ENCODE assay signal across 18 mouse cellular contexts in genomic region chr2:158674759-158675158, GRCm38 (mm10). TPM values are rescaled to one million over a fixed set of nuclear protein-coding genes. Genes with fewer than 3 reads are reported as not detected.
A peak's percentile ranks its signal among the peaks of the same experiment; 100 is the strongest.
DNase-seq lines count a peak whose midpoint lies in the region; ATAC-seq and TF ChIP-seq lines count a peak whose summit lies in the region.
"Had no signal": no experiment of that assay in that cellular context is flagged by ENCODE, and none has a peak within 500 bp of the region (broad histone marks: within the 10 kb centered on the region; RNA-seq: fewer than 3 reads in every experiment).

No protein-coding gene starts in this region.

- TF ChIP-seq RAD21 in CH12.LX (IDR thresholded peaks at IDR 0.05; ENCODE audit: low read depth, low read length) = no peak

- no peaks in the 10 kb centered on the region for H3K36me3 ChIP-seq in forebrain, embryonic 15.5 days
- H3K36me3 ChIP-seq in forebrain, embryonic 13.5 days (ENCODE audit: poor library complexity, severe bottlenecking) = no peaks in the 10 kb centered on the region
- H3K36me3 ChIP-seq in forebrain, postnatal 0 days (ENCODE audit: insufficient read depth) = no peaks in the 10 kb centered on the region
- H3K36me3 ChIP-seq in forebrain, embryonic 11.5 days (ENCODE audit: control insufficient read depth, insufficient read depth, low read length) = no peaks in the 10 kb centered on the region
- 0 out of 2 replicates have a peak, but pooled peaks cover 3% of the 10 kb centered on the region for H3K36me3 ChIP-seq in spleen, adult 2 months (ENCODE audit: control insufficient read depth, insufficient read depth, low read length)
- H3K36me3 ChIP-seq in CH12.LX (replicated peaks in 1 of 2; ENCODE audit: control insufficient read depth in 1 of 2, insufficient read depth in 1 of 2, low read length in 1 of 2) = peaks cover 11 to 75% of the 10 kb centered on the region in 2 experiments
- H3K36me3 ChIP-seq: embryonic facial prominence, embryonic 10.5 days; embryonic facial prominence, embryonic 12.5 days; forebrain, embryonic 12.5 days had no signal

- in situ Hi-C loops in CH12.LX (cut with MboI; ENCODE audit: low pct_ligation_motif_present, low pct_unique_long_range_greater_than_20kb, low sequenced_read_pairs) = no loop called here

- H3K27ac ChIP-seq in forebrain, embryonic 15.5 days (replicated peaks) = peak overlapping the region; percentile 64; the same call in 1 of the 2 replicates
- H3K27ac ChIP-seq in forebrain, embryonic 13.5 days = no peak overlapping the region
- 0 out of 2 replicates have a peak overlapping the region, but pooled peaks have one; percentile 21 for H3K27ac ChIP-seq in forebrain, postnatal 0 days (ENCODE audit: low read depth, low read length)
- H3K27ac ChIP-seq in forebrain, embryonic 11.5 days (ENCODE audit: low read depth, low read length) = no peak overlapping the region
- peak overlapping the region; percentile 32; the same call in 1 of the 2 replicates for H3K27ac ChIP-seq in spleen, adult 2 months (ENCODE audit: insufficient read depth, low read length)
- H3K27ac ChIP-seq in CH12.LX (ENCODE audit: insufficient read depth, low read depth) = peak overlapping the region; percentile 96
- H3K27ac ChIP-seq: embryonic facial prominence, embryonic 10.5 days; embryonic facial prominence, embryonic 12.5 days; forebrain, embryonic 12.5 days had no signal

- H3K79me2 ChIP-seq in CH12.LX (replicated peaks; ENCODE audit: control insufficient read depth, extremely low read depth, insufficient read depth, poor library complexity, severe bottlenecking) = peaks cover 98% of the 10 kb centered on the region

- H3K4me2 ChIP-seq in forebrain, embryonic 15.5 days (replicated peaks) = no peak overlapping the region
- no peak overlapping the region for H3K4me2 ChIP-seq in forebrain, embryonic 13.5 days
- no peak overlapping the region for H3K4me2 ChIP-seq in forebrain, postnatal 0 days (ENCODE audit: low read depth)
- H3K4me2 ChIP-seq in forebrain, embryonic 11.5 days (ENCODE audit: low read depth, low read length, severe bottlenecking) = no peak overlapping the region
- H3K4me2 ChIP-seq in CH12.LX (ENCODE audit: insufficient read depth, low read depth, poor library complexity, severe bottlenecking) = peak overlapping the region; percentile 96
- H3K4me2 ChIP-seq: embryonic facial prominence, embryonic 12.5 days; forebrain, embryonic 12.5 days had no signal

- ATAC-seq in forebrain, embryonic 15.5 days (replicated peaks) = no peak
- ATAC-seq in forebrain, embryonic 13.5 days = no peak
- ATAC-seq in forebrain, postnatal 0 days = no peak
- ATAC-seq in forebrain, embryonic 11.5 days (replicated peaks; ENCODE audit: low FRiP score) = no peak

- H3K4me3 ChIP-seq in forebrain, embryonic 15.5 days = no peak overlapping the region
- no peak overlapping the region for H3K4me3 ChIP-seq in forebrain, embryonic 13.5 days
- no peak overlapping the region for H3K4me3 ChIP-seq in forebrain, postnatal 0 days (ENCODE audit: low read depth, low read length)
- no peak overlapping the region for H3K4me3 ChIP-seq in forebrain, embryonic 11.5 days (ENCODE audit: low read depth, low read length)
- H3K4me3 ChIP-seq in spleen, adult 2 months (ENCODE audit: extremely low read depth, insufficient read depth, insufficient read length) = no peak overlapping the region
- peak overlapping the region; percentile 12 to 42 (median 31) for H3K4me3 ChIP-seq in CH12.LX (replicated peaks in 1 of 3; ENCODE audit: low read depth in 2 of 3, low read length in 2 of 3, poor library complexity in 1 of 3)
- H3K4me3 ChIP-seq: embryonic facial prominence, embryonic 10.5 days; embryonic facial prominence, embryonic 12.5 days; forebrain, embryonic 12.5 days had no signal

- dilution Hi-C loops in CH12.LX (cut with MboI; ENCODE audit: extremely low pct_ligation_motif_present, extremely low pct_unique_long_range_greater_than_20kb, low sequenced_read_pairs) = no loop called here

- H3K9me3 ChIP-seq in forebrain, embryonic 15.5 days = no peaks in the 10 kb centered on the region
- H3K9me3 ChIP-seq in forebrain, embryonic 13.5 days (replicated peaks) = no peaks in the 10 kb centered on the region
- no peaks in the 10 kb centered on the region for H3K9me3 ChIP-seq in forebrain, postnatal 0 days (ENCODE audit: low read length)
- no peaks in the 10 kb centered on the region for H3K9me3 ChIP-seq in forebrain, embryonic 11.5 days (ENCODE audit: control insufficient read depth, low read length)
- H3K9me3 ChIP-seq in CH12.LX (replicated peaks; ENCODE audit: low read length) = peaks cover 8% of the 10 kb centered on the region
- H3K9me3 ChIP-seq: embryonic facial prominence, embryonic 10.5 days; embryonic facial prominence, embryonic 12.5 days; forebrain, embryonic 12.5 days had no signal

- peak; percentile 2; the same call in 1 of the 2 replicates for TF ChIP-seq EP300 in CH12.LX (IDR thresholded peaks at IDR 0.05; ENCODE audit: low read length)

- no peak overlapping the region for H3K9ac ChIP-seq in forebrain, embryonic 15.5 days (replicated peaks)
- no peak overlapping the region for H3K9ac ChIP-seq in forebrain, embryonic 13.5 days
- H3K9ac ChIP-seq in forebrain, postnatal 0 days = no peak overlapping the region
- H3K9ac ChIP-seq in forebrain, embryonic 11.5 days (ENCODE audit: low read length) = no peak overlapping the region
- peak overlapping the region; percentile 34; the same call in 1 of the 2 replicates for H3K9ac ChIP-seq in CH12.LX (ENCODE audit: insufficient read depth, low read depth)
- H3K9ac ChIP-seq: embryonic facial prominence, embryonic 12.5 days; forebrain, embryonic 12.5 days had no signal

- H3K27me3 ChIP-seq in forebrain, embryonic 15.5 days = 0 out of 2 replicates have a peak, but pooled peaks cover under 1% of the 10 kb centered on the region
- H3K27me3 ChIP-seq in forebrain, embryonic 13.5 days = peaks cover 11% of the 10 kb centered on the region
- H3K27me3 ChIP-seq in forebrain, postnatal 0 days (ENCODE audit: insufficient read depth, low read length) = no peaks in the 10 kb centered on the region
- H3K27me3 ChIP-seq in forebrain, embryonic 11.5 days (ENCODE audit: control insufficient read depth, insufficient read depth, low read length) = no peaks in the 10 kb centered on the region
- no peaks in the 10 kb centered on the region for H3K27me3 ChIP-seq in spleen, adult 2 months (ENCODE audit: control insufficient read depth, insufficient read depth, low read length)
- no peaks in the 10 kb centered on the region for H3K27me3 ChIP-seq in CH12.LX (replicated peaks)

- WGBS in forebrain, embryonic 15.5 days = 79% methylated on average over 7 of the region's 7 CpGs
- 84% methylated on average over 7 of the region's 7 CpGs for WGBS in forebrain, embryonic 13.5 days
- WGBS in forebrain, postnatal 0 days = 78% methylated on average over 7 of the region's 7 CpGs
- 89% methylated on average over 7 of the region's 7 CpGs for WGBS in forebrain, embryonic 11.5 days
- 79% methylated on average over 7 of the region's 7 CpGs for WGBS in spleen, adult 2 months

- TF ChIP-seq CTCF in forebrain, postnatal 0 days (IDR thresholded peaks at IDR 0.05; ENCODE audit: low read depth) = no peak
- no peak for TF ChIP-seq CTCF in spleen, adult 2 months (IDR thresholded peaks at IDR 0.05; ENCODE audit: extremely low read depth, insufficient read depth, insufficient read length, insufficient replicate concordance)
- TF ChIP-seq CTCF in CH12.LX (conservative IDR thresholded peaks at IDR 0.05 in 1 of 2, IDR thresholded peaks at IDR 0.05 in 1 of 2; ENCODE audit: low read depth in 2 of 2, low read length in 2 of 2) = no peak

- TF ChIP-seq POLR2A in spleen, adult 2 months (IDR thresholded peaks at IDR 0.05; ENCODE audit: low read depth, low read length) = no peak
- TF ChIP-seq POLR2A in CH12.LX (IDR thresholded peaks at IDR 0.05; ENCODE audit: low read depth, low read length) = 0 out of 2 replicates have a peak, but pooled peaks have one; percentile 15

- peaks cover 29% of the 10 kb centered on the region for H3K4me1 ChIP-seq in forebrain, embryonic 15.5 days
- H3K4me1 ChIP-seq in forebrain, embryonic 13.5 days = peaks cover 18% of the 10 kb centered on the region
- H3K4me1 ChIP-seq in forebrain, postnatal 0 days (ENCODE audit: insufficient read depth) = peaks cover 6% of the 10 kb centered on the region; the same call in 1 of the 2 replicates
- peaks cover 2% of the 10 kb centered on the region; the same call in 1 of the 2 replicates for H3K4me1 ChIP-seq in forebrain, embryonic 11.5 days (replicated peaks; ENCODE audit: control insufficient read depth, insufficient read depth, low read length)
- peaks cover 57% of the 10 kb centered on the region for H3K4me1 ChIP-seq in spleen, adult 2 months (ENCODE audit: control insufficient read depth, insufficient read depth, insufficient read length)
- H3K4me1 ChIP-seq in CH12.LX (ENCODE audit: control insufficient read depth in 1 of 2, insufficient read depth in 2 of 2) = peaks cover 40 to 89% of the 10 kb centered on the region in 2 experiments

- no peak for DNase-seq in forebrain, postnatal 0 days
- no peak for DNase-seq in forebrain, embryonic 11.5 days (ENCODE audit: low spot score)
- no peak for DNase-seq in spleen, adult 2 months (ENCODE audit: low read depth in 1 of 2, low spot score in 2 of 2)
- DNase-seq in spleen, postnatal 10 days (ENCODE audit: low spot score in 2 of 2) = no peak
- no peak for DNase-seq in CH12.LX (ENCODE audit: extremely low read depth)
- DNase-seq: adrenal gland, postnatal 10 days; adrenal gland, postnatal 25 days; B cell, adult 2 months; cerebellum, adult 11 months; cerebellum, adult 18-20 months; cerebellum, adult 8-10 months; cerebellum, postnatal 10 days; cerebellum, postnatal 25 days had no signal

RNA-seq across cellular contexts. Expression of gene Ppp1r16b, which starts 9.6 kb away (rescaled TPM):
- 22.1 and 24.4 TPM in 2 replicates for polyA plus RNA-seq in forebrain, embryonic 15.5 days (2015; fragmentation: Nextera tagmentation; extraction: Ambion mirVana)
- 7.8 and 8.4 TPM in 2 replicates for polyA plus RNA-seq in forebrain, embryonic 13.5 days (2015; fragmentation: Nextera tagmentation; extraction: Ambion mirVana)
- 25.2 and 27.2 TPM in 2 replicates for total RNA-seq in forebrain, postnatal 0 days (2014; rRNA removed)
- 23.1 and 28.4 TPM in 2 replicates for polyA plus RNA-seq in forebrain, postnatal 0 days (2015; fragmentation: Nextera tagmentation; extraction: Ambion mirVana)
- polyA plus RNA-seq in forebrain, embryonic 11.5 days (2014; fragmentation: Nextera tagmentation; extraction: Ambion mirVana) = 2.8 TPM in 2 replicates
- 17.6 and 18.6 TPM in 2 replicates for polyA plus RNA-seq in spleen, adult 2 months (2012; rRNA removed)
- total RNA-seq in CH12.LX (2012; rRNA removed) (49.3 and 52.0 TPM in 2 replicates), CH12.LX (2014; rRNA removed) (28.9 and 37.7 TPM in 2 replicates)
- polyA plus RNA-seq in CH12.LX (2012; ENCODE audit: insufficient read length, low read depth) = 49.4 and 55.7 TPM in 2 replicates

RNA-seq across cellular contexts. Expression of gene Actr5, which starts 50.1 kb away (rescaled TPM):
- polyA plus RNA-seq in forebrain, embryonic 15.5 days (2015; fragmentation: Nextera tagmentation; extraction: Ambion mirVana) = 13.4 and 14.7 TPM in 2 replicates
- polyA plus RNA-seq in forebrain, embryonic 13.5 days (2015; fragmentation: Nextera tagmentation; extraction: Ambion mirVana) = 11.5 and 14.1 TPM in 2 replicates
- total RNA-seq in forebrain, postnatal 0 days (2014; rRNA removed) = 16.5 and 30.8 TPM in 2 replicates
- polyA plus RNA-seq in forebrain, postnatal 0 days (2015; fragmentation: Nextera tagmentation; extraction: Ambion mirVana) = 8.0 and 8.2 TPM in 2 replicates
- polyA plus RNA-seq in forebrain, embryonic 11.5 days (2014; fragmentation: Nextera tagmentation; extraction: Ambion mirVana) = 20.6 and 20.7 TPM in 2 replicates
- 9.4 and 11.6 TPM in 2 replicates for polyA plus RNA-seq in spleen, adult 2 months (2012; rRNA removed)
- total RNA-seq in CH12.LX (2012; rRNA removed) (20.3 and 24.0 TPM in 2 replicates), CH12.LX (2014; rRNA removed) (13.9 and 14.4 TPM in 2 replicates)
- polyA plus RNA-seq in CH12.LX (2012; ENCODE audit: insufficient read length, low read depth) = 14.6 and 19.8 TPM in 2 replicates

Comparison
In these comparisons a context has a peak if more than half of its experiments do, and no peak if none do; other contexts are left out.
1. H3K27ac ChIP-seq: peak in forebrain, embryonic 15.5 days (single experiment), forebrain, postnatal 0 days (single experiment), spleen, adult 2 months (single experiment) and CH12.LX (single experiment); none in forebrain, embryonic 13.5 days (single experiment) and forebrain, embryonic 11.5 days (single experiment).
2. H3K4me3 ChIP-seq: peak in CH12.LX (3 of 3); none in forebrain, embryonic 15.5 days (single experiment), forebrain, embryonic 13.5 days (single experiment), forebrain, postnatal 0 days (single experiment), forebrain, embryonic 11.5 days (single experiment) and spleen, adult 2 months (single experiment).